Mouse (Mus musculus) urinary bladder, postnatal 14 days (tissue): ENCODE data around the gene Zswim1.
"Not testable (repeated sequence)": the region's sequence is repeated elsewhere in the genome, so short reads cannot be mapped to it uniquely, and the experiment has no call there.

Experiments
- DNase-seq: peaks from one replicate; pipeline ENCODE4 v3.0.0; 2021; ENCODE audit warnings: low spot score

Zswim1 gene

DNA sequence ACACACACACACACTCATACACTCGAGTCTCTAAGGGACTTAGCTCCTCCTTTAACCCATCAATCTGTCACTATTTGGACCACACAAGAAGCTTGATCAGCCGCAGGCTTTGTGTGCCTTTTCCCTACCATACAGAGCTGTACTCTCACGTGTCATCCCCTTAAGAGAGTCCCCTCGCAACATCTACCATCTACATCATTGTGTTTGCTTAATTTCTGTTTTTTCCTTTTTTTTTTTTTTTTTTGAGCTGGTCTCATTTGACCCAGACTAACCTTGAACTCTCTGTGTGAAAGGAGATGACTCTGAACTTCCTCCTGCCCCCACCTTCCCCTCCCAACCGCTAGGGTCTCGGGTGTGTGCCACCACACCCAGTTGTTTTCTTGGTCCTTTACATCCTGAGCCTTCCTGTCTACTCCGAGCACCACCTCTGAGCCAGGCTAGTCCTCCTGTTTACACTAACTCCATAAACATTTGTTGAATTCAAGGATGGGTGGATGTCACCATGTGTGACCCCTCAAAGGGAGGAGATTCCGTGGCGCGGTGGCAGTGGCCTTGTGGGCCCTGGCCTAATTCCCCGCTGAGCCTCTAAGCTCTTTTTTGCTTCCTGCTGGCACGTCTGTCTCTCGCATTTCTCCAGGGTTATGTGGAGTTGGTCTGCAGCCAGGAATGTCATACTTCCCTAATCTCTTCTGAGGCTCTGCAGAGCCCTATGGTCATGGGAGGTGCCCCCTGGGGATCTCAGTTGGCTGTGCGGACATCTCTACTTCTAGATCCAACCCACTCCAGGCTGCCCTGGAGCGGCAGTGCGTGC is 44.5 kb downstream of the Zswim1 start:
- peak; percentile 76 for DNase-seq

DNA sequence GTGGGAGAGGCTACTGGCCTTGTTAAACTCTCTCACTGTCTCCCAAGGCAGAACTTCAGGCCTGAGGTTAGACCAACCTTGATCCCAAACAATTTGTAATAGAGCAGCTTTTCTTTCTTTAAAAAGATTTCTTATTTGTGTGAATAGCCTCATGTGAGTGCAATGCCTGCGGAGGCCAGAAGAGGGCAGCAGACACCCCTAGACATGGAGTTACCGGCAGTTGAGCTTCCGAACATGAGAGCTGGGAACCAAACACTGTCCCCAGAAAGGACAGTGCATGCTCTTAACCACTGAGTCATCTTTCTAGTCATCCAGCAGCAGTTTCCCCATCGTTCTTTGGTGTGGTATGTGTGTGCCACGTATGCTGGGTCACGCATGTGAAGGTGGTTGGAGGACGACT is 45.1 kb downstream of the Zswim1 start:
- no peak for DNase-seq

DNA sequence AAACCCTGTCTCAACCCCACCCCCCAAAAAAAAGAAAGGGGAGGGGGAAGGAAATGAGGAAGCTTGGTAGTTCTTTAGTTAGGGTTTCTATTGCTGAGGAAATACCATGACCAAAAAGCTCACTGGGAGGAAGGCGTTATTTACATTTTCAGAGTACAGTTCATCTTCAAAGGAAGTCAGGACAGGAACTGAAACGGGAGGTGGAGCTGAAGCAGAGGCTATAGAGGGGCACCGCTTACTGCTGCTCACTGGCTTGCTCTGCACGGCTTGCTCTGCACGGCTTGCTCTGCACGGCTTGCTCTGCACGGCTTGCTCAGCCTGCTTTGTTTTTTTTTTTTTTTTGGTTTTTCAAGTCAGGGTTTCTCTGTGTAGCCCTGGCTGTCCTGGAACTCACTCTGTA is 46.0 kb downstream of the Zswim1 start:
- DNase-seq: no peak

DNA sequence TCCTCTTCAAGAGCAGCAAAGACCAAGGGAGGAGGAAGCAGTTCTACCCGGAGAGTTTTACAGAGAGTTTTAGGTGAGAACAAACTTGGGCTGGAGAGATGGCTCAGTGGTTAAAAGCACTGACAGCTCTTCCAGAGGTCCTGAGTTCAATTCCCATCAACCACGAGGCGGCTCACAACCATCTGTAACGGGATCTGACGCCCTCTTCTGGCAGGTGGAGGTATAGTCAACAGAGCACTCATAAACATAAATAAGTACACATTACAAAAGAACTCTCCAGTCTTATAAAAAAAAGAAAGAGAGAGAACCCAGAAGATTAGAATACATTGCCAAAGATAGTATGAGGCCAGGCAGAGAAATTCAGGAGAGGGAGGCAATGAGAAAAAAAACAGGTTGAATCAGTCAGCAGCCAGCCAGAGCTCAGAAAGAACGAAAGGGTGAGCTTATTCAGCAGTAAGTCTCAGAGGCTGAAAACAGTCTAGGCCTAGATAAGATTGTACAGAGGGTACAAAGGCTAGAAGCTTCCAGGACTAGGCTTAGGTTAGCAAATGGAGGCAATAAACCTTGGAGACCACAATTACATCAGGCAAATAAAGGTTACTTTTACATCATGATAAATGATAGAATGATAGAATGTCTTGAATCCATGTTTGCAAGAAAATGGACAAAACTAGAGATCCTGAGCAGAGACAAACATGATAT is 49.3 kb downstream of the Zswim1 start:
- no peak for DNase-seq

DNA sequence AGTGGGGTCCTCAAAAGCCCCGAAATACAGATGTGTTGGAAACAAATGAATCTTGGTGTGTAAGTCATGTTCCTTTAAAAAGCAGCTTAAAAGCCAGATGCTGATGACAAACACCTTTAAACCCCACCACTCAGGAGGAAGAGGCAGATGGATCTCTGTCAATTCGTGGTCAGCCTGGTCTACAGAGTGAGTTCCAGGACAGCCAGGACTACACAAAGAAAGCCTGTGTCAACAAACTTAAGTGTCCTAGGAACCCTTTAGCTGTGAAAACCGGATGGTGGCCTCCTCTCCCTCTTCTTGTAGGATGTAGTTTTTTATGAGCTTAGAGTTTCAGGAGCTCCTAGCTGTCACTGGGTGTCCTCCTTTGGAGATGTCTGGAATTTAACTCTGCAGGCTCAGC is 51.1 kb downstream of the Zswim1 start:
- no peak for DNase-seq

DNA sequence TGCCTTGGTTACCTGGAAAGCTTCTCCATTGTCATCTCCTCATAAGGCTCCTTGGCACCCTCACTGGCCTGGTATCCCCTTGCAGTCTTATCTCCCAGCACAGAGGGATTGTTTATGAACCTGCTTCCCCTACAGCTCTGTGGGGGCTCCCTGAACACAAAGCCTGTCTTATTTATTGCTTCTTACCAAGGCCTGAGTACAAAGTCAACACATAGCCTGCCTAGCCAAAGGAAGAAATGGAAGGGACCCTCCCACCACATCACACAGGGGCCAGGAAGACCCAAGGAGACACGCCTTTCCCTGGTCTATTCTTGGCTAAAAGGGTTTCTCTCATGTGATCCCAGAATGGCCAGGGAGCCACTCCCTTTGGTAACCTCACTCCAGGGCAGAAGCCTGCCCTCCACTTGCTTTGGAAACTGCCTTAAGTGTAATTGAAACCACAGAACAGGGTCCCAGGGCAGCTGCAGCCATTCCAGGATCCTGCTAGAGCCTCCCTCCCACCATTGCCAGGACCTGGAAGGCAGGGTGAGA is 51.8 kb downstream of the Zswim1 start:
- DNase-seq: no peak

DNA sequence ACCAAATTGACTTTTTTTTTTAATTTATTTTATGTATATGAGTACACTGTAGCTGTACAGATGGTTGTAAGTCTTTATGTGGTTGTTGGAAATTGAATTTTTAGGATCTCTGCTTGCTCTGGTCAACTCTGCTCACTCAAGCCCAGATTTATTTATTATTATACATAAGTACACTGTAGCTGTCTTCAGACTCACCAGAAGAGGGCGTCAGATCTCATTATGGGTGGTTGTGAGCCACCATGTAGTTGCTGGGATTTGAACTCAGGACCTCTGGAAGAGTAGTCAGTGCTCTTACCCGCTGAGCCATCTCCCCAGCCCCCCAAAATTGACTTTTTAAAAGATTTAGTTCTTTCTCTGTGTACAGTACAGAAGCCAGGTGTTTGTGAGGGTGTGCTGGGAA is 53.2 kb downstream of the Zswim1 start:
- DNase-seq: not testable (repeated sequence)
